ENCODE assay signal across 9 mouse cellular contexts in genomic region chr16:35592274-35593065, GRCm38 (mm10). TPM values are rescaled to one million over a fixed set of nuclear protein-coding genes. Genes with fewer than 3 reads are reported as not detected.
DNase-seq lines count a peak whose midpoint lies in the region; ATAC-seq and TF ChIP-seq lines count a peak whose summit lies in the region.
"Had no signal": no experiment of that assay in that cellular context is flagged by ENCODE, and none has a peak within 500 bp of the region (broad histone marks: within the 10 kb centered on the region; RNA-seq: fewer than 3 reads in every experiment).

No protein-coding gene starts in this region.

- peaks cover 40% of the 10 kb centered on the region for H3K36me3 ChIP-seq in hindbrain, embryonic 10.5 days
- H3K36me3 ChIP-seq in hindbrain, embryonic 11.5 days (ENCODE audit: control insufficient read depth, insufficient read depth, low read length), result no peaks in the 10 kb centered on the region
- H3K36me3 ChIP-seq in stomach, embryonic 16.5 days (ENCODE audit: control insufficient read depth, insufficient read depth, low read length), result no peaks in the 10 kb centered on the region
- H3K36me3 ChIP-seq: liver, embryonic 13.5 days had no signal

- ATAC-seq in hindbrain, embryonic 11.5 days (ENCODE audit: low FRiP score), result no peak
- ATAC-seq in stomach, embryonic 16.5 days (ENCODE audit: insufficient read depth, low FRiP score), result peak; percentile 48; the same call in 1 of the 2 replicates
- no peak for ATAC-seq in inflammation-experienced regulatory T-cells, adult 6 months

- no peak overlapping the region for H3K4me3 ChIP-seq in hindbrain, embryonic 10.5 days
- no peak overlapping the region for H3K4me3 ChIP-seq in hindbrain, embryonic 11.5 days (ENCODE audit: low read depth, low read length)
- no peak overlapping the region for H3K4me3 ChIP-seq in lung, adult 2 months (replicated peaks; ENCODE audit: extremely low read depth, low read depth, low read length)
- H3K4me3 ChIP-seq in stomach, embryonic 16.5 days (replicated peaks; ENCODE audit: low read length), result no peak overlapping the region
- H3K4me3 ChIP-seq: liver, embryonic 13.5 days had no signal

- H3K9ac ChIP-seq in hindbrain, embryonic 11.5 days (ENCODE audit: low read depth, low read length), result no peak overlapping the region
- H3K9ac ChIP-seq in stomach, embryonic 16.5 days (ENCODE audit: low read length), result no peak overlapping the region
- H3K9ac ChIP-seq: liver, embryonic 13.5 days had no signal

- DNase-seq in hindbrain, embryonic 10.5 days (ENCODE audit: low spot score), result no peak
- DNase-seq in hindbrain, embryonic 11.5 days (ENCODE audit: low spot score), result no peak
- DNase-seq in adrenal gland, postnatal 25 days, result peak; percentile 65
- DNase-seq in gastrocnemius, postnatal 14 days, result peak; percentile 68
- peak; percentile 13 for DNase-seq in lung, adult 2 months
- no peak for DNase-seq in spleen, postnatal 14 days (ENCODE audit: low spot score in 2 of 2)
- DNase-seq: liver, embryonic 13.5 days had no signal

- H3K27ac ChIP-seq in hindbrain, embryonic 10.5 days, result peak overlapping the region; percentile 84
- H3K27ac ChIP-seq in hindbrain, embryonic 11.5 days (ENCODE audit: low read depth, low read length), result no peak overlapping the region; the same call in 1 of the 2 replicates
- H3K27ac ChIP-seq in stomach, embryonic 16.5 days (ENCODE audit: low read length), result peak overlapping the region; percentile 60
- H3K27ac ChIP-seq: liver, embryonic 13.5 days had no signal

- peaks cover 84% of the 10 kb centered on the region for H3K4me1 ChIP-seq in hindbrain, embryonic 10.5 days (replicated peaks)
- peaks cover 27% of the 10 kb centered on the region for H3K4me1 ChIP-seq in hindbrain, embryonic 11.5 days (replicated peaks; ENCODE audit: control insufficient read depth, insufficient read depth, low read length)
- no peaks in the 10 kb centered on the region; the same call in none of the 2 replicates for H3K4me1 ChIP-seq in lung, adult 2 months (ENCODE audit: control insufficient read depth, insufficient read depth, low read length)
- peaks cover 23% of the 10 kb centered on the region for H3K4me1 ChIP-seq in stomach, embryonic 16.5 days (ENCODE audit: control insufficient read depth, insufficient read depth, low read length)

- no peak for TF ChIP-seq POLR2A in lung, adult 2 months (IDR thresholded peaks at IDR 0.05; ENCODE audit: borderline replicate concordance, extremely low read depth, low read depth, low read length)

- no peak for TF ChIP-seq CTCF in lung, adult 2 months (IDR thresholded peaks at IDR 0.05; ENCODE audit: insufficient read depth, low read length)

- peaks cover 7% of the 10 kb centered on the region; the same call in 1 of the 2 replicates for H3K9me3 ChIP-seq in hindbrain, embryonic 10.5 days
- H3K9me3 ChIP-seq in hindbrain, embryonic 11.5 days (ENCODE audit: control insufficient read depth, low read length), result no peaks in the 10 kb centered on the region
- peaks cover 6% of the 10 kb centered on the region; the same call in 1 of the 2 replicates for H3K9me3 ChIP-seq in stomach, embryonic 16.5 days (replicated peaks; ENCODE audit: control insufficient read depth, low read length)

- intact Hi-C loops in gastrocnemius, postnatal 14 days (cut with DNase I; ENCODE audit: low total_unique reads), result no loop called here

- 44% methylated on average over 5 of the region's 5 CpGs for WGBS in hindbrain, embryonic 10.5 days
- 40% methylated on average over 5 of the region's 5 CpGs for WGBS in hindbrain, embryonic 11.5 days
- 10% methylated on average over 5 of the region's 5 CpGs for WGBS in lung, adult 2 months
- 15% methylated on average over 5 of the region's 5 CpGs for WGBS in stomach, embryonic 16.5 days

- no peak overlapping the region for H3K4me2 ChIP-seq in hindbrain, embryonic 11.5 days (replicated peaks; ENCODE audit: low read depth, low read length)
- no peak overlapping the region for H3K4me2 ChIP-seq in stomach, embryonic 16.5 days (ENCODE audit: low read depth, low read length)
- H3K4me2 ChIP-seq: liver, embryonic 13.5 days had no signal

- peaks cover 6% of the 10 kb centered on the region; the same call in 1 of the 2 replicates for H3K27me3 ChIP-seq in hindbrain, embryonic 10.5 days (ENCODE audit: insufficient read depth, poor library complexity, severe bottlenecking)
- H3K27me3 ChIP-seq in hindbrain, embryonic 11.5 days (ENCODE audit: control insufficient read depth, insufficient read depth, low read length), result no peaks in the 10 kb centered on the region
- 0 out of 2 replicates have a peak, but pooled peaks cover 4% of the 10 kb centered on the region for H3K27me3 ChIP-seq in stomach, embryonic 16.5 days (ENCODE audit: control insufficient read depth, insufficient read depth, low read length)

RNA-seq across cellular contexts. Expression of gene Sema5b, which starts 51.5 kb away (rescaled TPM):
- polyA plus RNA-seq in hindbrain, embryonic 10.5 days (2016; fragmentation: Nextera tagmentation; extraction: Ambion mirVana), result 45.7 and 57.8 TPM in 2 replicates
- polyA plus RNA-seq in hindbrain, embryonic 11.5 days (2014; fragmentation: Nextera tagmentation; extraction: Ambion mirVana), result 27.3 and 30.1 TPM in 2 replicates
- total RNA-seq in adrenal gland, postnatal 25 days (2021), result 5.4 and 6.4 TPM in 2 replicates
- 1 to 10 TPM; 1.1 to 2.1 TPM for total RNA-seq in gastrocnemius, postnatal 14 days (2021)
- polyA plus RNA-seq in lung, adult 2 months (2012; rRNA removed), result 0.51 and 0.76 TPM in 2 replicates
- 3.8 and 5.3 TPM in 2 replicates for polyA plus RNA-seq in stomach, embryonic 16.5 days (2015; fragmentation: Nextera tagmentation; extraction: Ambion mirVana)
- not detected for polyA plus RNA-seq in inflammation-experienced regulatory T-cells, adult 6 months (2017; shearing (Covaris generic))

Comparison
In these comparisons a context has a peak if more than half of its experiments do, and no peak if none do; other contexts are left out.
1. DNase-seq: peak in adrenal gland, postnatal 25 days (single experiment), gastrocnemius, postnatal 14 days (single experiment) and lung, adult 2 months (single experiment); none in hindbrain, embryonic 10.5 days (single experiment), hindbrain, embryonic 11.5 days (single experiment) and spleen, postnatal 14 days (0 of 2).